22 mouse cellular contexts compared by ENCODE assay signal in the genomic region with DNA sequence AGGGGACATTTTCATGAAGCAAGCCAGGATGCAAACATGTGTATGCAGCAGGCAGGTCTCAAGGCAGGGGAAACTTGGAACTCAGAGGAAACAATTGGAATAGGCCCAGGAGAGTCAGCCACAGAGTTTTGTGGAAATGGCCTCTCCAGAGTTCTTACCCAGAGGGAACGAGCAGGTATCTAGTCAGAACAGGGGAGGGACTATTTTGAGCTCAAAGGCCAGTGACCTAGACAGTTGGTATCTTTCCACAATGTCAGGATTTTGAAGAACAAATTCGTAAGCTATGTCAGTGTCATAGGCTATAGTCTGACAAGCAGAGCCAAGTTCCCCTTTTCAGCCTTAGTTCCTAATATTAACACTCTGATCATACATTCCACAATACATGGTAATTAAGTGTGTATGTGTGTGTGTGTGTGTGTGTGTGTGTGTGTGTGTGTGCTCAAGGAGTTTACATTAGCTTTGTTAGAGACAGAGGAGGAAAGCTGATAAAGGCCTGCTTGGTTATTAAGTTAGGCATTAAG.
DNase-seq lines count a peak whose midpoint lies in the region; ATAC-seq lines count a peak whose summit lies in the region.
"Had no signal": no experiment of that assay in that cellular context is flagged by ENCODE, and none has a peak within 500 bp of the region (broad histone marks: within the 10 kb centered on the region; RNA-seq: fewer than 3 reads in every experiment).

No protein-coding gene starts in this region.

- peak overlapping the region; percentile 63; the same call in 1 of the 2 replicates for H3K27ac ChIP-seq in stomach, embryonic 14.5 days (ENCODE audit: low read length)
- H3K27ac ChIP-seq in midbrain, embryonic 15.5 days: no peak overlapping the region
- H3K27ac ChIP-seq: heart, embryonic 10.5 days; hindbrain, embryonic 13.5 days; kidney, embryonic 15.5 days; limb, embryonic 15.5 days; liver, embryonic 15.5 days; neural tube, embryonic 13.5 days had no signal

- 40% methylated on average over 2 of the region's 2 CpGs for WGBS in stomach, embryonic 14.5 days
- WGBS in midbrain, embryonic 15.5 days: 73% methylated on average over 2 of the region's 2 CpGs

- no peak overlapping the region for H3K4me2 ChIP-seq in stomach, embryonic 14.5 days (replicated peaks; ENCODE audit: low read depth, low read length)
- no peak overlapping the region for H3K4me2 ChIP-seq in midbrain, embryonic 15.5 days
- H3K4me2 ChIP-seq: forebrain, embryonic 15.5 days; hindbrain, embryonic 13.5 days; kidney, embryonic 15.5 days; limb, embryonic 15.5 days; liver, embryonic 15.5 days; neural tube, embryonic 13.5 days had no signal

- no peaks in the 10 kb centered on the region for H3K27me3 ChIP-seq in stomach, embryonic 14.5 days (ENCODE audit: control insufficient read depth, insufficient read depth, low read length)
- no peaks in the 10 kb centered on the region for H3K27me3 ChIP-seq in midbrain, embryonic 15.5 days (replicated peaks)
- H3K27me3 ChIP-seq: CH12.LX; forebrain, embryonic 15.5 days; hindbrain, embryonic 13.5 days; kidney, embryonic 15.5 days; limb, embryonic 15.5 days; liver, embryonic 15.5 days; neural tube, embryonic 13.5 days had no signal

- H3K9me3 ChIP-seq in stomach, embryonic 14.5 days (ENCODE audit: control insufficient read depth, low read depth, low read length): no peaks in the 10 kb centered on the region
- H3K9me3 ChIP-seq in midbrain, embryonic 15.5 days: no peaks in the 10 kb centered on the region
- H3K9me3 ChIP-seq: heart, embryonic 10.5 days; hindbrain, embryonic 13.5 days; kidney, embryonic 15.5 days; limb, embryonic 15.5 days; liver, embryonic 15.5 days had no signal

- H3K4me3 ChIP-seq in stomach, embryonic 14.5 days (ENCODE audit: low read depth, low read length): no peak overlapping the region
- H3K4me3 ChIP-seq in midbrain, embryonic 15.5 days: no peak overlapping the region
- H3K4me3 ChIP-seq: forebrain, embryonic 15.5 days; heart, embryonic 10.5 days; hindbrain, embryonic 13.5 days; kidney, embryonic 15.5 days; limb, embryonic 15.5 days; liver, embryonic 15.5 days; neural tube, embryonic 13.5 days had no signal

- H3K9ac ChIP-seq in stomach, embryonic 14.5 days (replicated peaks; ENCODE audit: low read depth, low read length): no peak overlapping the region
- no peak overlapping the region for H3K9ac ChIP-seq in midbrain, embryonic 15.5 days
- H3K9ac ChIP-seq: forebrain, embryonic 15.5 days; hindbrain, embryonic 13.5 days; kidney, embryonic 15.5 days; limb, embryonic 15.5 days; liver, embryonic 15.5 days; neural tube, embryonic 13.5 days had no signal

- no peaks in the 10 kb centered on the region for H3K36me3 ChIP-seq in stomach, embryonic 14.5 days (ENCODE audit: control insufficient read depth, insufficient read depth, low read length)
- no peaks in the 10 kb centered on the region for H3K36me3 ChIP-seq in midbrain, embryonic 15.5 days (replicated peaks)
- H3K36me3 ChIP-seq: forebrain, embryonic 15.5 days; heart, embryonic 10.5 days; hindbrain, embryonic 13.5 days; kidney, embryonic 15.5 days; limb, embryonic 15.5 days; liver, embryonic 15.5 days; neural tube, embryonic 13.5 days had no signal

- DNase-seq in kidney, adult 8-10 months: peak; percentile 18 to 38
- no peak for DNase-seq in kidney, postnatal 10 days
- DNase-seq in 416B (ENCODE audit: low read depth): peak; percentile 27
- no peak for DNase-seq in thymus, postnatal 14 days
- no peak for DNase-seq in gastrocnemius, postnatal 4 days (ENCODE audit: low spot score in 2 of 2)
- DNase-seq: adrenal gland, postnatal 36 days; cerebellum, adult 8-10 months; gastrocnemius, postnatal 14 days; right cerebral cortex, postnatal 14 days; thymus, postnatal 36 days had no signal

- H3K4me1 ChIP-seq in stomach, embryonic 14.5 days (ENCODE audit: control insufficient read depth, insufficient read depth, low read length): no peaks in the 10 kb centered on the region
- no peaks in the 10 kb centered on the region for H3K4me1 ChIP-seq in midbrain, embryonic 15.5 days
- H3K4me1 ChIP-seq: heart, embryonic 10.5 days; hindbrain, embryonic 13.5 days; kidney, embryonic 15.5 days; liver, embryonic 15.5 days had no signal

- ATAC-seq in granulocyte monocyte progenitor cell, adult 5-6 weeks (replicated peaks; ENCODE audit: poor library complexity, severe bottlenecking): peak; percentile 88
- no peak for ATAC-seq in stomach, embryonic 14.5 days (ENCODE audit: insufficient number of reproducible peaks, insufficient read depth, low FRiP score, low read depth)
- no peak for ATAC-seq in midbrain, embryonic 15.5 days (replicated peaks)
- ATAC-seq: inflammation-experienced regulatory T-cells, adult 6 months had no signal

Comparison
In these comparisons a context has a peak if more than half of its experiments do, and no peak if none do; other contexts are left out.
1. DNase-seq: peak in kidney, adult 8-10 months (2 of 2) and 416B (single experiment); none in kidney, postnatal 10 days (single experiment), thymus, postnatal 14 days (single experiment) and gastrocnemius, postnatal 4 days (0 of 2).